Mouse (Mus musculus): ENCODE results near the gene Lhx1. TPM values are rescaled to one million over a fixed set of nuclear protein-coding genes. Genes with fewer than 3 reads are reported as not detected.

The Lhx1 gene
- polyA plus RNA-seq, 1 experiment from 2014 or later, result not detected

GRCm38 (mm10) chr11:84521071-84521390 lies 4.3 kb downstream of the Lhx1 start:
- DNase-seq, result no peak
- Histone ChIP-seq H3K4me1 (ENCODE audit: insufficient read depth) (peaks cover 2% of the 10 kb centered on the region; the same call in 1 of the 2 replicates), H3K9me3 (ENCODE audit: low read depth, low read length) (no peaks in the 10 kb centered on the region), H3K4me2 (no peak overlapping the region), H3K27ac (ENCODE audit: low read depth) (no peak overlapping the region), H3K9ac (no peak overlapping the region), H3K27me3 (ENCODE audit: insufficient read depth, low read length) (peaks cover 98% of the 10 kb centered on the region), H3K36me3 (ENCODE audit: insufficient read depth) (no peaks in the 10 kb centered on the region), H3K4me3 (ENCODE audit: low read depth, low read length) (no peak overlapping the region)
- no peak for TF ChIP-seq CTCF (IDR thresholded peaks at IDR 0.05; ENCODE audit: low read depth)
- WGBS, result 63% methylated on average over 3 of the region's 3 CpGs
- ATAC-seq (ENCODE audit: insufficient read depth), result no peak

GRCm38 (mm10) chr11:84520269-84521070 lies 4.9 kb downstream of the Lhx1 start:
- H3K4me3 ChIP-seq (ENCODE audit: low read depth, low read length), result no peak overlapping the region
- no peak overlapping the region for H3K4me2 ChIP-seq
- H3K9me3 ChIP-seq (ENCODE audit: low read depth, low read length), result no peaks in the 10 kb centered on the region
- 13% methylated on average over 31 of the region's 31 CpGs for WGBS
- H3K27ac ChIP-seq (ENCODE audit: low read depth), result no peak overlapping the region
- no peak overlapping the region for H3K9ac ChIP-seq
- no peak for TF ChIP-seq CTCF (IDR thresholded peaks at IDR 0.05; ENCODE audit: low read depth)
- H3K27me3 ChIP-seq (ENCODE audit: insufficient read depth, low read length), result peaks cover 98% of the 10 kb centered on the region
- ATAC-seq (ENCODE audit: insufficient read depth), result no peak
- no peak for DNase-seq
- H3K36me3 ChIP-seq (ENCODE audit: insufficient read depth), result no peaks in the 10 kb centered on the region
- peaks cover 2% of the 10 kb centered on the region; the same call in 1 of the 2 replicates for H3K4me1 ChIP-seq (ENCODE audit: insufficient read depth)

GRCm38 (mm10) chr11:84519576-84520268 lies 5.6 kb downstream of the Lhx1 start:
- ATAC-seq (ENCODE audit: insufficient read depth) (no peak), DNase-seq (no peak)
- H3K4me3 ChIP-seq (ENCODE audit: low read depth, low read length), result no peak overlapping the region
- H3K27me3 ChIP-seq (ENCODE audit: insufficient read depth, low read length), result peaks cover 98% of the 10 kb centered on the region
- H3K36me3 ChIP-seq (ENCODE audit: insufficient read depth), result no peaks in the 10 kb centered on the region
- 31% methylated on average over 34 of the region's 34 CpGs for WGBS
- H3K9me3 ChIP-seq (ENCODE audit: low read depth, low read length), result no peaks in the 10 kb centered on the region
- no peak overlapping the region for H3K9ac ChIP-seq
- H3K4me2 ChIP-seq, result no peak overlapping the region
- TF ChIP-seq CTCF (IDR thresholded peaks at IDR 0.05; ENCODE audit: low read depth), result no peak
- H3K4me1 ChIP-seq (ENCODE audit: insufficient read depth), result peaks cover under 1% of the 10 kb centered on the region; the same call in 1 of the 2 replicates
- H3K27ac ChIP-seq (ENCODE audit: low read depth), result no peak overlapping the region

GRCm38 (mm10) chr11:84519036-84519435 lies 6.3 kb downstream of the Lhx1 start:
- ATAC-seq (ENCODE audit: insufficient read depth) (no peak), DNase-seq (no peak)
- H3K4me3 ChIP-seq (ENCODE audit: low read depth, low read length), result no peak overlapping the region
- no peaks in the 10 kb centered on the region for H3K36me3 ChIP-seq (ENCODE audit: insufficient read depth)
- H3K9ac ChIP-seq, result no peak overlapping the region
- H3K4me1 ChIP-seq (ENCODE audit: insufficient read depth), result no peaks in the 10 kb centered on the region
- no peak for TF ChIP-seq CTCF (IDR thresholded peaks at IDR 0.05; ENCODE audit: low read depth)
- H3K9me3 ChIP-seq (ENCODE audit: low read depth, low read length), result no peaks in the 10 kb centered on the region
- WGBS, result 52% methylated on average over 12 of the region's 12 CpGs
- peaks cover 97% of the 10 kb centered on the region for H3K27me3 ChIP-seq (ENCODE audit: insufficient read depth, low read length)
- H3K4me2 ChIP-seq, result no peak overlapping the region
- H3K27ac ChIP-seq (ENCODE audit: low read depth), result no peak overlapping the region

- H3K4me3 ChIP-seq (ENCODE audit: low read depth, low read length), result no peak overlapping the region
- WGBS, result 63% methylated on average over 5 of the region's 5 CpGs
- ATAC-seq (ENCODE audit: insufficient read depth), result no peak
These were observed 7.1 kb downstream of the Lhx1 start for GRCm38 (mm10) chr11:84518261-84518660.

GRCm38 (mm10) chr11:84517431-84517830 lies 7.9 kb downstream of the Lhx1 start:
- H3K4me2 ChIP-seq, result no peak overlapping the region
- no peak overlapping the region for H3K4me3 ChIP-seq (ENCODE audit: low read depth, low read length)

More at GRCm38 (mm10) chr11:84518261-84518660, 7.1 kb downstream of the Lhx1 start:
- Histone ChIP-seq H3K4me1 (ENCODE audit: insufficient read depth) (no peaks in the 10 kb centered on the region), H3K27me3 (ENCODE audit: insufficient read depth, low read length) (peaks cover 89% of the 10 kb centered on the region), H3K4me2 (no peak overlapping the region), H3K36me3 (ENCODE audit: insufficient read depth) (no peaks in the 10 kb centered on the region), H3K27ac (ENCODE audit: low read depth) (no peak overlapping the region), H3K9ac (no peak overlapping the region), H3K9me3 (ENCODE audit: low read depth, low read length) (no peaks in the 10 kb centered on the region)
- no peak for DNase-seq
- no peak for TF ChIP-seq CTCF (IDR thresholded peaks at IDR 0.05; ENCODE audit: low read depth)

More at GRCm38 (mm10) chr11:84517431-84517830, 7.9 kb downstream of the Lhx1 start:
- ATAC-seq (ENCODE audit: insufficient read depth) (no peak), DNase-seq (no peak)
- 51% methylated on average over 2 of the region's 2 CpGs for WGBS
- no peak for TF ChIP-seq CTCF (IDR thresholded peaks at IDR 0.05; ENCODE audit: low read depth)
- no peaks in the 10 kb centered on the region for H3K9me3 ChIP-seq (ENCODE audit: low read depth, low read length)
- H3K27ac ChIP-seq (ENCODE audit: low read depth), result no peak overlapping the region
- H3K4me1 ChIP-seq (ENCODE audit: insufficient read depth), result no peaks in the 10 kb centered on the region; the same call in 1 of the 2 replicates
- no peaks in the 10 kb centered on the region for H3K36me3 ChIP-seq (ENCODE audit: insufficient read depth)
- H3K27me3 ChIP-seq (ENCODE audit: insufficient read depth, low read length), result peaks cover 81% of the 10 kb centered on the region
- no peak overlapping the region for H3K9ac ChIP-seq
